Mouse (Mus musculus) embryonic facial prominence, embryonic 13.5 days (tissue): ENCODE results near the gene C87436. TPM values are rescaled to one million over a fixed set of nuclear protein-coding genes. Genes with fewer than 3 reads are reported as not detected.
"Not testable (repeated sequence)": the region's sequence is repeated elsewhere in the genome, so short reads cannot be mapped to it uniquely, and the experiment has no call there.

Experiments used
- ATAC-seq: fragments of 200-750 bp; cut with Nextera tagmentation; 2 replicates; pipeline ENCODE4 v1.8.0; 2017; ENCODE audit warnings: low read depth; ENCODE audit not compliant: insufficient number of reproducible peaks, insufficient read depth, low FRiP score, low TSS enrichment
- H3K27ac ChIP-seq: fragments of 300-500 bp; sonication (generic); 2 replicates; pipeline ENCODE4 v1.5.1; 2015; ENCODE audit warnings: moderate library complexity, mild to moderate bottlenecking, inconsistent platforms
- H3K27me3 ChIP-seq: fragments of 300-500 bp; sonication (generic); 2 replicates; pipeline ENCODE4 v1.6.1; 2015; ENCODE audit warnings: mild to moderate bottlenecking, inconsistent platforms
- H3K36me3 ChIP-seq: fragments of 300-500 bp; sonication (generic); 2 replicates; pipeline ENCODE4 v1.6.1; 2015; ENCODE audit warnings: mild to moderate bottlenecking, inconsistent platforms
- H3K4me1 ChIP-seq: fragments of 300-500 bp; sonication (generic); 2 replicates; pipeline ENCODE4 v1.6.1; 2015; ENCODE audit warnings: inconsistent platforms
- H3K4me2 ChIP-seq: fragments of 300-500 bp; sonication (generic); 2 replicates; pipeline ENCODE4 v1.6.1; 2015; ENCODE audit warnings: moderate library complexity, mild to moderate bottlenecking, inconsistent platforms
- H3K4me3 ChIP-seq: fragments of 300-500 bp; sonication (generic); 2 replicates; pipeline ENCODE4 v1.5.1; 2015; ENCODE audit warnings: mild to moderate bottlenecking, inconsistent platforms
- H3K9ac ChIP-seq: fragments of 300-500 bp; sonication (generic); 2 replicates; pipeline ENCODE4 v1.6.1; 2015; ENCODE audit warnings: mild to moderate bottlenecking, inconsistent platforms
- H3K9me3 ChIP-seq: fragments of 300-500 bp; sonication (generic); 2 replicates; pipeline ENCODE4 v1.6.1; 2016; ENCODE audit warnings: inconsistent platforms
- WGBS: fragments of 180-500 bp; shearing (Covaris S2); methylation state at CpG from one replicate; pipeline ENCODE4 v1.1.7; 2015; ENCODE audit warnings: mixed read lengths; 5-methylcytosine and 5-hydroxymethylcytosine counted together
- polyA plus RNA-seq: library from polyadenylated mRNA; unstranded; fragments of >200 nt; fragmentation: Nextera tagmentation; extraction: Ambion mirVana; gene quantifications from 2 replicates; pipeline ENCODE4 v1.2.1, GENCODE M21; 2015

Gene C87436
- polyA plus RNA-seq, 1 experiment from 2014 or later = 31.4 TPM

- Histone ChIP-seq H3K9ac (peak overlapping the region; percentile 67), H3K4me3 (peak overlapping the region; percentile 17; the same call in 1 of the 2 replicates), H3K36me3 (no peaks in the 10 kb centered on the region), H3K4me2 (peak overlapping the region; percentile 48), H3K9me3 (no peaks in the 10 kb centered on the region), H3K27me3 (no peaks in the 10 kb centered on the region), H3K27ac (peak overlapping the region; percentile 97), H3K4me1 (peaks cover 16% of the 10 kb centered on the region)
- ATAC-seq = peak; percentile 90
- WGBS = 13% methylated on average over 24 of the region's 24 CpGs
Observed at GRCm38 (mm10) chr6:86487358-86488148, 49.4 kb downstream of the C87436 start.

GRCm38 (mm10) chr6:86488149-86488485 is 49.9 kb downstream of the C87436 start:
- Histone ChIP-seq H3K36me3 (no peaks in the 10 kb centered on the region), H3K9ac (peak overlapping the region; percentile 67), H3K4me2 (peak overlapping the region; percentile 48; the same call in 1 of the 2 replicates), H3K27ac (peak overlapping the region; percentile 97), H3K4me3 (no peak overlapping the region), H3K4me1 (peaks cover 20% of the 10 kb centered on the region), H3K9me3 (no peaks in the 10 kb centered on the region), H3K27me3 (no peaks in the 10 kb centered on the region)
- WGBS = 47% methylated on average over 3 of the region's 3 CpGs
- no peak for ATAC-seq

GRCm38 (mm10) chr6:86489945-86490344 is 51.8 kb downstream of the C87436 start:
- Histone ChIP-seq H3K27ac (no peak overlapping the region), H3K36me3 (no peaks in the 10 kb centered on the region), H3K9ac (no peak overlapping the region), H3K27me3 (no peaks in the 10 kb centered on the region), H3K9me3 (no peaks in the 10 kb centered on the region), H3K4me2 (no peak overlapping the region), H3K4me3 (no peak overlapping the region), H3K4me1 (peaks cover 30% of the 10 kb centered on the region)
- WGBS = 93% methylated on average over 2 of the region's 2 CpGs
- no peak for ATAC-seq

- not testable (repeated sequence) for H3K27me3 ChIP-seq, H3K9ac ChIP-seq, H3K4me3 ChIP-seq, H3K36me3 ChIP-seq, H3K9me3 ChIP-seq, H3K4me2 ChIP-seq, H3K27ac ChIP-seq, ATAC-seq
- 89% methylated on average over 8 of the region's 8 CpGs for WGBS
- peaks cover 31% of the 10 kb centered on the region for H3K4me1 ChIP-seq
Observed at GRCm38 (mm10) chr6:86490413-86490812, 52.2 kb downstream of the C87436 start.

- no peak for ATAC-seq
Observed at GRCm38 (mm10) chr6:86493469-86494263, 55.5 kb downstream of the C87436 start.

GRCm38 (mm10) chr6:86494767-86495166 is 56.6 kb downstream of the C87436 start:
- Histone ChIP-seq H3K4me3 (no peak overlapping the region), H3K9me3 (no peaks in the 10 kb centered on the region), H3K27me3 (no peaks in the 10 kb centered on the region), H3K4me2 (no peak overlapping the region), H3K4me1 (peaks cover 45% of the 10 kb centered on the region), H3K36me3 (no peaks in the 10 kb centered on the region), H3K27ac (no peak overlapping the region), H3K9ac (no peak overlapping the region)
- ATAC-seq = no peak
- 93% methylated on average over 7 of the region's 7 CpGs for WGBS

More at GRCm38 (mm10) chr6:86493469-86494263, 55.5 kb downstream of the C87436 start:
- no peaks in the 10 kb centered on the region for H3K27me3 ChIP-seq
- 0 out of 2 replicates have a peak overlapping the region, but pooled peaks have one; percentile 1 for H3K9ac ChIP-seq
- H3K4me1 ChIP-seq = peaks cover 45% of the 10 kb centered on the region
- WGBS = 47% methylated on average over 13 of the region's 13 CpGs
- H3K9me3 ChIP-seq = no peaks in the 10 kb centered on the region
- no peaks in the 10 kb centered on the region for H3K36me3 ChIP-seq
- no peak overlapping the region for H3K4me3 ChIP-seq
- no peak overlapping the region for H3K4me2 ChIP-seq
- peak overlapping the region; percentile 68 for H3K27ac ChIP-seq

GRCm38 (mm10) chr6:86495661-86496060 is 57.5 kb downstream of the C87436 start:
- H3K36me3 ChIP-seq = no peaks in the 10 kb centered on the region
- no peak overlapping the region for H3K4me3 ChIP-seq
- no peak for ATAC-seq
- no peak overlapping the region for H3K4me2 ChIP-seq
- H3K9ac ChIP-seq = no peak overlapping the region
- 34% methylated on average over 3 of the region's 3 CpGs for WGBS
- peaks cover 45% of the 10 kb centered on the region for H3K4me1 ChIP-seq
- H3K27me3 ChIP-seq = no peaks in the 10 kb centered on the region
- H3K9me3 ChIP-seq = no peaks in the 10 kb centered on the region
- H3K27ac ChIP-seq = peak overlapping the region; percentile 36; the same call in 1 of the 2 replicates

GRCm38 (mm10) chr6:86496127-86496526 is 58.0 kb downstream of the C87436 start:
- no peak for ATAC-seq

GRCm38 (mm10) chr6:86496585-86496984 is 58.4 kb downstream of the C87436 start:
- Histone ChIP-seq H3K9me3 (no peaks in the 10 kb centered on the region), H3K9ac (peak overlapping the region; percentile 67), H3K36me3 (no peaks in the 10 kb centered on the region), H3K4me1 (peaks cover 45% of the 10 kb centered on the region), H3K4me3 (peak overlapping the region; percentile 37), H3K27ac (peak overlapping the region; percentile 85), H3K27me3 (no peaks in the 10 kb centered on the region), H3K4me2 (peak overlapping the region; percentile 57)
- no peak for ATAC-seq
- WGBS = 47% methylated on average over 5 of the region's 5 CpGs

More at GRCm38 (mm10) chr6:86496127-86496526, 58.0 kb downstream of the C87436 start:
- Histone ChIP-seq H3K4me2 (peak overlapping the region; percentile 57; the same call in 1 of the 2 replicates), H3K27ac (peak overlapping the region; percentile 85), H3K9ac (no peak overlapping the region), H3K9me3 (no peaks in the 10 kb centered on the region), H3K4me3 (no peak overlapping the region), H3K27me3 (no peaks in the 10 kb centered on the region), H3K4me1 (peaks cover 45% of the 10 kb centered on the region), H3K36me3 (no peaks in the 10 kb centered on the region)
- 72% methylated on average over 8 of the region's 8 CpGs for whole genome bisulfite sequencing

GRCm38 (mm10) chr6:86497071-86497815 is 59.1 kb downstream of the C87436 start:
- no peak; the same call in 1 of the 2 replicates for ATAC-seq
- H3K9ac ChIP-seq = peak overlapping the region; percentile 67

More at GRCm38 (mm10) chr6:86497071-86497815, 59.1 kb downstream of the C87436 start:
- peak overlapping the region; percentile 57 for H3K4me2 ChIP-seq
- H3K4me3 ChIP-seq = peak overlapping the region; percentile 37
- peaks cover 45% of the 10 kb centered on the region for H3K4me1 ChIP-seq
- H3K27me3 ChIP-seq = no peaks in the 10 kb centered on the region
- no peaks in the 10 kb centered on the region for H3K36me3 ChIP-seq
- WGBS = 11% methylated on average over 13 of the region's 13 CpGs
- no peaks in the 10 kb centered on the region for H3K9me3 ChIP-seq
- peak overlapping the region; percentile 85 for H3K27ac ChIP-seq
